Mouse (Mus musculus): Measurements from ENCODE around the gene Phlda3. TPM values are rescaled to one million over a fixed set of nuclear protein-coding genes. Genes with fewer than 3 reads are reported as not detected.

The Phlda3 gene
- polyA plus RNA-seq, 1 experiment from 2014 or later = 20.2 TPM

DNA sequence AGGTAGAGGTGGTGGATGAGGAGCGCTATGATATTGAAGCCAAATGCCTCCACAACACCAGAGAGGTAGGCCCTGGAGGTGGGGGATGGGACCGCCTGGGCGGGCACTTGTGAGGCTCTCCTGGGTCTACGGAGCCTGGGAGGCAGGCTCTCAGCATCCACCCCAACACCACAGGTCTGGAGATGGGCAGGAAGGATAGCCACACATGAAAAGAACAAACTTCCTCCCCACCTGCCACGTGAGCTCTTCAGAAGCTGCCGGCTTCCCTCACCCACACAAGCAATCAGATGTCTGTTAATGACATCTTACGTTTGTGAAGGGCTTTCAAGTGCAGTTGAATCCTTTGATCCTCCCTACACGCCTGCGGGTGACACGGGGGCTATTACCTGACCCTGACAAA, 41.6 kb downstream of the Phlda3 start:
- Histone ChIP-seq H3K9me3 (no peaks in the 10 kb centered on the region), H3K27me3 (ENCODE audit: poor library complexity, severe bottlenecking) (peaks cover 14% of the 10 kb centered on the region), H3K4me1 (peaks cover 13% of the 10 kb centered on the region), H3K27ac (no peak overlapping the region), H3K36me3 (replicated peaks) (no peaks in the 10 kb centered on the region), H3K4me3 (no peak overlapping the region)
- WGBS = 67% methylated on average over 10 of the region's 10 CpGs
- DNase-seq (ENCODE audit: extremely low spot score, low spot score) = no peak

GRCm38 (mm10) chr1:135810180-135810579, 44.3 kb downstream of the Phlda3 start:
- no peaks in the 10 kb centered on the region for H3K9me3 ChIP-seq
- no peak for DNase-seq (ENCODE audit: extremely low spot score, low spot score)
- H3K4me3 ChIP-seq = no peak overlapping the region
- no peaks in the 10 kb centered on the region for H3K36me3 ChIP-seq (replicated peaks)
- H3K27ac ChIP-seq = no peak overlapping the region
- peaks cover 16% of the 10 kb centered on the region for H3K4me1 ChIP-seq
- 82% methylated on average over 2 of the region's 2 CpGs for WGBS
- peaks cover 22% of the 10 kb centered on the region for H3K27me3 ChIP-seq (ENCODE audit: poor library complexity, severe bottlenecking)

DNA sequence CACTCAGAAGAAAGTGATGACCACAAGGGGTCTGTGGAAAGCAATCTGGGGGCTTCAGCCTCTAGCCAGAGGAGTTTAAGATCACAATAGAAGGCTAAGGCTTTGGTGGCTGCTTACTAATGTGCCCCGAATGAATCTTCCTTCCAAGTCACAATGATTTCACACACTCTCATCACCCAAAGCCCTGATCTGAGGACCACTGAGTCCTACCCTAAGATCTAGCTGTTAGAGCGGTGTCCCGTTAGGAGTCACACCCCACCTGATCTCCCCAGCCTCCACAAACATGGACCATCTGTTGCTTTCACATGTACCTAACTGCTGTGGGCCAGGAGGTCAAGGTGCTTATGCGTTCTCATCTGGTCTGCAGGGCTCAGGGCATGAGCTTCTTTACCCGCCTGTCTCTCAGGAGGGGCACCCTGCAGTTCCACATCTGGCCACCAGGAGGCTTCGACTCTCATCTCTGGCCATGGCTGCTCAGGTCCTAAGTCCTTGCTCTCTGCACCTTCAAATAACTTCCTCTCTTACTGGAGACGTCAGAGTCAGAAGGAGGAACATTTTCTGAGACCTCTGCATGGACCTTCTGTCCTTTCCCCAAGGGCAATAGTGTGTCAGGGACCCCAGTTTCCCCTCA, 45.2 kb downstream of the Phlda3 start:
- 37% methylated on average over 7 of the region's 7 CpGs for WGBS
- no peak overlapping the region for H3K4me3 ChIP-seq
- H3K4me1 ChIP-seq = peaks cover 16% of the 10 kb centered on the region
- H3K9me3 ChIP-seq = no peaks in the 10 kb centered on the region
- H3K27me3 ChIP-seq (ENCODE audit: poor library complexity, severe bottlenecking) = peaks cover 32% of the 10 kb centered on the region
- peak; percentile 85 for DNase-seq (ENCODE audit: extremely low spot score, low spot score)
- no peaks in the 10 kb centered on the region for H3K36me3 ChIP-seq (replicated peaks)
- H3K27ac ChIP-seq = no peak overlapping the region

DNA sequence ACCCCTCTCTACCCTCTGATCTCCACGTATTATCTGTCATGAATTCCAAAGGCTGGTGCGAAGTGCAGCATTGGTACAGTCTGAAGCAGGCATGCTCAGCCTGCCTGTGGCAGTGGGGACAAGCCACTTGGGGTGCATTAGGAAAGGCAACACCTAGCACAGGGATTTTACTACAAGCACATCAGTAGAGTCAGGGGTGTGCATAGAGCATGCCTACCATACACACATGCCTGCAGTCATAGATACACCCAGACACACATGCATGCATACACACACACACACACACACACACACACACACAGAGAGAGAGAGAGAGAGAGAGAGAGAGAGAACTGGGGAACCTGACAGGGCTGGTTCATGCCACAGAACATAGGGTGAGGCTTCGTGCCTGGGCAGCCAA, 46.3 kb downstream of the Phlda3 start:
- no peak overlapping the region for H3K27ac ChIP-seq
- DNase-seq (ENCODE audit: extremely low spot score, low spot score) = no peak
- H3K9me3 ChIP-seq = no peaks in the 10 kb centered on the region
- peaks cover 42% of the 10 kb centered on the region for H3K27me3 ChIP-seq (ENCODE audit: poor library complexity, severe bottlenecking)
- H3K4me1 ChIP-seq = peaks cover 16% of the 10 kb centered on the region
- no peaks in the 10 kb centered on the region for H3K36me3 ChIP-seq (replicated peaks)
- H3K4me3 ChIP-seq = no peak overlapping the region
- 87% methylated on average over 3 of the region's 3 CpGs for WGBS

DNA sequence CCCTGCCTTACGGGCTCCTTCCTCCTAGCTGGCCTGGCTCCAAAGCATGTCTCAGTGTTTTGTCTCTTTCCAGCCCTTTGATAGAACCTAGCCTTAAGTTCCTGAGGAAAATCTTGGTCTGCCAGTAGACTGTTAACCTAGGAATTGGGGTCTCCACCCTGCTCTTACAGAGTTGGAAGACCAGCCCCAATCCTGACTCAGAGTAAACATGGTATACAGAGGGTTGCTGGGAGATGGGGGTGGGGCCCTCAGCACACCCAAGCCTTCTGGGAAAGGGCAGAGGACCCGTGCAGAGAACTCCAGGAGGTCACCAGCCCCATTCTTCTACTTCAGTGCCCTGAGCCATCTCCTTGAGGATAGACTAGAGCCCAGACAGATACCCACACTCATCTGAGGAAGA, 46.7 kb downstream of the Phlda3 start:
- DNase-seq (ENCODE audit: extremely low spot score, low spot score) = no peak
- Histone ChIP-seq H3K27me3 (ENCODE audit: poor library complexity, severe bottlenecking) (peaks cover 47% of the 10 kb centered on the region), H3K4me1 (peaks cover 13% of the 10 kb centered on the region), H3K27ac (no peak overlapping the region), H3K4me3 (no peak overlapping the region), H3K9me3 (no peaks in the 10 kb centered on the region), H3K36me3 (replicated peaks) (no peaks in the 10 kb centered on the region)
- WGBS = 57% methylated on average over 2 of the region's 2 CpGs

GRCm38 (mm10) chr1:135813071-135813470, 47.2 kb downstream of the Phlda3 start:
- peaks cover 9% of the 10 kb centered on the region for H3K4me1 ChIP-seq
- no peaks in the 10 kb centered on the region for H3K36me3 ChIP-seq (replicated peaks)
- no peak overlapping the region for H3K27ac ChIP-seq
- WGBS = 81% methylated on average over 4 of the region's 4 CpGs
- H3K27me3 ChIP-seq (ENCODE audit: poor library complexity, severe bottlenecking) = peaks cover 51% of the 10 kb centered on the region
- no peak for DNase-seq (ENCODE audit: extremely low spot score, low spot score)
- H3K4me3 ChIP-seq = no peak overlapping the region
- no peaks in the 10 kb centered on the region for H3K9me3 ChIP-seq

DNA sequence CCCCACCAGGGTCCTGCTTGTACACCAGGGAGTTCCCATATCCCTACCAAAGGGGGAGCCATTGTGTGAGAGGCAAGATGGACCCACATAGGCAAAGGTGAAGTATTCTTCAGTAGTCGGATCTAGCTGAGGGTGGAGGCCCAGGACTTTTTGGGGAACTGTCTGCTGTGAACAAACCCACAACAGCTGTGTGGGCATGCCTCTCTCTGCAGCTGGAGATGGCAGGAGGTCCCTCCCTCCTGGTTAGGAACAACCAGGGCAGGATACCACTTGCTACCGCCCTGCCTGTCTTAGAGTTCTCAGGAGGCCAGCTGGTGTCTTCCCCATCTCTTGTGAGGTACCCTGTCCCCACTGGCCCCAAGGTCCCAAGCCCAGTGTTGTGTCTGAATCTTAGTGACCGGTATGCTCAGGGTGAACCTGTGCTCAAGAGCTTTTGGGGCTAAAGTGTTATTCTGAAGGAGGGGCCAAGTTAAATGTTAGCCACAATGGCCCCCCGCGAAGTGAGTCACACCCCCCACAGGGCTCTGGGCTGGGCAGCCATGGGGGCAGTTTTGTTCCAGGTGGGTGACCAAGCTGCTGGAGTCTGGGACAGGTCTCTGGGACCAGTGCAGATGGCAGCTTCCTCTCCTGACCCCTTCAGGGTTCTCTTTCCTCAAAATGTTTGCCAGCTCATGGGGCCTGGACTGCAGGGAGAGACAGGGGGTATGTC, 47.9 kb downstream of the Phlda3 start:
- Histone ChIP-seq H3K27ac (no peak overlapping the region), H3K4me1 (peaks cover 12% of the 10 kb centered on the region), H3K4me3 (no peak overlapping the region), H3K9me3 (no peaks in the 10 kb centered on the region), H3K36me3 (replicated peaks) (no peaks in the 10 kb centered on the region), H3K27me3 (ENCODE audit: poor library complexity, severe bottlenecking) (peaks cover 59% of the 10 kb centered on the region)
- 82% methylated on average over 5 of the region's 5 CpGs for WGBS
- DNase-seq (ENCODE audit: extremely low spot score, low spot score) = no peak

DNA sequence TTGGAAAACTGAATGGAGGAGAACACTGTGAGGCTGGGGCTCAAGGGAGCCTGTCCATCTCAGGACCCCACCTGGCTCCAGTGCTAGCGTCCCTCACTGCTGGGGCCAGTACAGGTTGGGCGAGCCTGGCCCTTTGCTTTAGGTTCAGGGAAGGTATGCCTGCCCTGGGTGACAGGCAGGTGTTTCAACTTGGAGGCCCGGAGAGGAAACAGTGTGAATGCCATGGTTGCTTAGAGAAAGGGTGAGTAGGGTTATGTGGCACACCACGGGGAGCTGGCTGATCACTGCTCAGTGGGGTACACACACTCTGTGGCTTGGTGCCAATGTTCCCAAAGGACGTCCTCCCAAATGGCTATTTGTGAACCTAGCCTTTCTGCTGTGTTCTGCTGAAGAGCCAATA, 48.6 kb downstream of the Phlda3 start:
- no peak for DNase-seq (ENCODE audit: extremely low spot score, low spot score)
- Histone ChIP-seq H3K27me3 (ENCODE audit: poor library complexity, severe bottlenecking) (peaks cover 66% of the 10 kb centered on the region), H3K36me3 (replicated peaks) (no peaks in the 10 kb centered on the region), H3K4me3 (no peak overlapping the region), H3K4me1 (peaks cover 16% of the 10 kb centered on the region), H3K9me3 (no peaks in the 10 kb centered on the region), H3K27ac (no peak overlapping the region)
- 92% methylated on average over 5 of the region's 5 CpGs for WGBS

- DNase-seq (ENCODE audit: extremely low spot score, low spot score) = no peak
- Histone ChIP-seq H3K4me1 (peaks cover 19% of the 10 kb centered on the region), H3K9me3 (no peaks in the 10 kb centered on the region), H3K27me3 (ENCODE audit: poor library complexity, severe bottlenecking) (peaks cover 85% of the 10 kb centered on the region), H3K4me3 (no peak overlapping the region), H3K36me3 (replicated peaks) (no peaks in the 10 kb centered on the region), H3K27ac (no peak overlapping the region)
- WGBS = 62% methylated on average over 4 of the region's 4 CpGs
Observed at GRCm38 (mm10) chr1:135817595-135817994, 51.7 kb downstream of the Phlda3 start.

GRCm38 (mm10) chr1:135818481-135819086, 52.7 kb downstream of the Phlda3 start, which contains the start of gene Lad1:
Gene Lad1 (plus strand): TSS chr1:135818598.
- DNase-seq (ENCODE audit: extremely low spot score, low spot score) = peak; percentile 39
- H3K9me3 ChIP-seq = no peaks in the 10 kb centered on the region
- under 1% methylated on average over 58 of the region's 63 CpGs for WGBS
- no peaks in the 10 kb centered on the region for H3K36me3 ChIP-seq (replicated peaks)
- H3K4me1 ChIP-seq = peaks cover 17% of the 10 kb centered on the region
- H3K27me3 ChIP-seq (ENCODE audit: poor library complexity, severe bottlenecking) = peaks cover 92% of the 10 kb centered on the region
- H3K27ac ChIP-seq = peak within 1 kb of the TSS; percentile 82
- peak within 1 kb of the TSS; percentile 59 for H3K4me3 ChIP-seq

Other genes with a start within 250 kb of the Phlda3 start
- 25.3 and 28.4 TPM in 2 replicates for gene Nav1, start 158.8 kb upstream of the Phlda3 start, polyA plus RNA-seq (2016; fragmentation: Nextera tagmentation; extraction: Ambion mirVana)
- gene Csrp1, start 46.1 kb upstream of the Phlda3 start, polyA plus RNA-seq (2016; fragmentation: Nextera tagmentation; extraction: Ambion mirVana) = 41.9 and 42.0 TPM in 2 replicates
- gene Tnni1, start 13.3 kb downstream of the Phlda3 start, polyA plus RNA-seq (2016; fragmentation: Nextera tagmentation; extraction: Ambion mirVana) = 0.55 and 1.3 TPM in 2 replicates
- 3.1 and 3.7 TPM in 2 replicates for gene Lad1, start 52.5 kb downstream of the Phlda3 start, polyA plus RNA-seq (2016; fragmentation: Nextera tagmentation; extraction: Ambion mirVana)
- gene Tnnt2, start 70.2 kb downstream of the Phlda3 start, polyA plus RNA-seq (2016; fragmentation: Nextera tagmentation; extraction: Ambion mirVana) = 0.45 TPM in 1 of 2 replicates, not detected in the other
- 0.07 TPM in 1 of 2 replicates, not detected in the other for gene Pkp1, start 153.1 kb downstream of the Phlda3 start, polyA plus RNA-seq (2016; fragmentation: Nextera tagmentation; extraction: Ambion mirVana)
- not detected in 2 replicates for gene Igfn1, start 240.2 kb downstream of the Phlda3 start, polyA plus RNA-seq (2016; fragmentation: Nextera tagmentation; extraction: Ambion mirVana)
- 132 and 135 TPM in 2 replicates for gene Tmem9, start 242.0 kb downstream of the Phlda3 start, polyA plus RNA-seq (2016; fragmentation: Nextera tagmentation; extraction: Ambion mirVana)